Mouse (Mus musculus) forebrain, embryonic 15.5 days (tissue): ENCODE results near the gene E2f8. TPM values are rescaled to one million over a fixed set of nuclear protein-coding genes. Genes with fewer than 3 reads are reported as not detected.

Source experiments
- ATAC-seq: fragments of 200-750 bp; cut with Nextera tagmentation; replicated peaks from 2 replicates; pipeline ENCODE4 v1.8.0; 2017; ENCODE audit warnings: mild to moderate bottlenecking, moderate TSS enrichment, moderate library complexity
- H3K27ac ChIP-seq: fragments of 300-500 bp; sonication (generic); replicated peaks from 2 replicates; pipeline ENCODE4 v1.5.1; 2015; ENCODE audit warnings: mild to moderate bottlenecking, inconsistent platforms
- H3K27me3 ChIP-seq: fragments of 300-500 bp; sonication (generic); 2 replicates; pipeline ENCODE4 v1.6.1; 2015; ENCODE audit warnings: inconsistent platforms
- H3K36me3 ChIP-seq: fragments of 300-500 bp; sonication (generic); 2 replicates; pipeline ENCODE4 v1.6.1; 2015; ENCODE audit warnings: mild to moderate bottlenecking, inconsistent platforms
- H3K4me1 ChIP-seq: fragments of 300-500 bp; sonication (generic); 2 replicates; pipeline ENCODE4 v1.6.1; 2015; ENCODE audit warnings: inconsistent platforms
- H3K4me2 ChIP-seq: fragments of 300-500 bp; sonication (generic); replicated peaks from 2 replicates; pipeline ENCODE4 v1.6.1; 2015; ENCODE audit warnings: mild to moderate bottlenecking, inconsistent platforms
- H3K4me3 ChIP-seq: fragments of 300-500 bp; sonication (generic); 2 replicates; pipeline ENCODE4 v1.5.1; 2015; ENCODE audit warnings: mild to moderate bottlenecking, inconsistent platforms
- H3K9ac ChIP-seq: fragments of 300-500 bp; sonication (generic); replicated peaks from 2 replicates; pipeline ENCODE4 v1.6.1; 2015; ENCODE audit warnings: mild to moderate bottlenecking, inconsistent platforms
- H3K9me3 ChIP-seq: fragments of 300-500 bp; sonication (generic); 2 replicates; pipeline ENCODE4 v1.6.1; 2016; ENCODE audit warnings: inconsistent platforms
- WGBS: fragments of 180-500 bp; shearing (Covaris S2); methylation state at CpG from one replicate; pipeline ENCODE4 v1.1.7; 2015; ENCODE audit warnings: mixed read lengths; 5-methylcytosine and 5-hydroxymethylcytosine counted together
- polyA plus RNA-seq: library from polyadenylated mRNA; unstranded; fragments of >200 nt; fragmentation: Nextera tagmentation; extraction: Ambion mirVana; gene quantifications from 2 replicates; pipeline ENCODE4 v1.2.1, GENCODE M21; 2015

Gene E2f8
- polyA plus RNA-seq, 1 experiment from 2014 or later: 6.3 TPM

GRCm38 (mm10) chr7:48908521-48909341 lies 27.3 kb upstream of the E2f8 start, which contains the start of gene Nav2:
TSS of gene Nav2 (plus strand) at chr7:48908716.
- peaks cover 4% of the 10 kb centered on the region; the same call in 1 of the 2 replicates for H3K27me3 ChIP-seq
- no peak for ATAC-seq
- no peak within 1 kb of the TSS for H3K4me3 ChIP-seq
- peak within 1 kb of the TSS; percentile 38; the same call in 1 of the 2 replicates for H3K27ac ChIP-seq
- H3K4me2 ChIP-seq: no peak within 1 kb of the TSS
- H3K36me3 ChIP-seq: no peaks in the 10 kb centered on the region
- no peak within 1 kb of the TSS for H3K9ac ChIP-seq
- H3K9me3 ChIP-seq: no peaks in the 10 kb centered on the region
- whole genome bisulfite sequencing: 74% methylated on average over 8 of the region's 8 CpGs
- H3K4me1 ChIP-seq: peaks cover 20% of the 10 kb centered on the region

- ATAC-seq: no peak
- H3K4me3 ChIP-seq: no peak overlapping the region
- WGBS: 3% methylated on average over 2 of the region's 2 CpGs
- H3K9ac ChIP-seq: no peak overlapping the region
- no peak overlapping the region for H3K27ac ChIP-seq
- no peaks in the 10 kb centered on the region for H3K9me3 ChIP-seq
- no peak overlapping the region for H3K4me2 ChIP-seq
- H3K4me1 ChIP-seq: peaks cover 14% of the 10 kb centered on the region
- peaks cover 10% of the 10 kb centered on the region; the same call in 1 of the 2 replicates for H3K27me3 ChIP-seq
- no peaks in the 10 kb centered on the region for H3K36me3 ChIP-seq
These were observed 21.1 kb upstream of the E2f8 start for GRCm38 (mm10) chr7:48902454-48902853.

- Histone ChIP-seq H3K9me3 (no peaks in the 10 kb centered on the region), H3K4me2 (no peak overlapping the region), H3K4me3 (no peak overlapping the region), H3K4me1 (peaks cover 20% of the 10 kb centered on the region), H3K36me3 (no peaks in the 10 kb centered on the region), H3K27me3 (peaks cover 11% of the 10 kb centered on the region; the same call in 1 of the 2 replicates), H3K9ac (no peak overlapping the region), H3K27ac (no peak overlapping the region)
- ATAC-seq: no peak
- 81% methylated on average over 8 of the region's 8 CpGs for WGBS
These were observed 19.2 kb upstream of the E2f8 start for GRCm38 (mm10) chr7:48900408-48901167.

- H3K4me2 ChIP-seq: no peak overlapping the region
- no peak overlapping the region for H3K27ac ChIP-seq
- no peaks in the 10 kb centered on the region for H3K9me3 ChIP-seq
- peaks cover 30% of the 10 kb centered on the region for H3K4me1 ChIP-seq
- no peak overlapping the region for H3K9ac ChIP-seq
- 70% methylated on average over 9 of the region's 9 CpGs for WGBS
- peaks cover 20% of the 10 kb centered on the region; the same call in 1 of the 2 replicates for H3K27me3 ChIP-seq
- no peak for ATAC-seq
- H3K36me3 ChIP-seq: no peaks in the 10 kb centered on the region
- no peak overlapping the region for H3K4me3 ChIP-seq
These were observed 17.0 kb upstream of the E2f8 start for GRCm38 (mm10) chr7:48898416-48898815.

GRCm38 (mm10) chr7:48897539-48898163 lies 16.3 kb upstream of the E2f8 start:
- Histone ChIP-seq H3K27me3 (peaks cover 20% of the 10 kb centered on the region; the same call in 1 of the 2 replicates), H3K36me3 (no peaks in the 10 kb centered on the region), H3K4me3 (no peak overlapping the region), H3K9ac (no peak overlapping the region), H3K27ac (no peak overlapping the region), H3K4me2 (0 out of 2 replicates have a peak overlapping the region, but pooled peaks have one; percentile 2), H3K4me1 (peaks cover 28% of the 10 kb centered on the region), H3K9me3 (no peaks in the 10 kb centered on the region)
- 11% methylated on average over 24 of the region's 24 CpGs for WGBS
- no peak for ATAC-seq

- peaks cover 26% of the 10 kb centered on the region for H3K4me1 ChIP-seq
- WGBS: 91% methylated on average over 4 of the region's 4 CpGs
- no peak overlapping the region for H3K9ac ChIP-seq
- H3K9me3 ChIP-seq: no peaks in the 10 kb centered on the region
- H3K36me3 ChIP-seq: no peaks in the 10 kb centered on the region
- H3K27me3 ChIP-seq: peaks cover 20% of the 10 kb centered on the region; the same call in 1 of the 2 replicates
- H3K4me3 ChIP-seq: no peak overlapping the region
- no peak overlapping the region for H3K27ac ChIP-seq
- H3K4me2 ChIP-seq: no peak overlapping the region
- ATAC-seq: no peak
These were observed 14.7 kb upstream of the E2f8 start for GRCm38 (mm10) chr7:48896051-48896450.

- no peak overlapping the region for H3K4me2 ChIP-seq
- no peak for ATAC-seq
- H3K9me3 ChIP-seq: no peaks in the 10 kb centered on the region
- WGBS: 78% methylated on average over 4 of the region's 4 CpGs
- H3K9ac ChIP-seq: no peak overlapping the region
- H3K4me1 ChIP-seq: peaks cover 32% of the 10 kb centered on the region
- H3K27me3 ChIP-seq: peaks cover 18% of the 10 kb centered on the region; the same call in 1 of the 2 replicates
- no peaks in the 10 kb centered on the region for H3K36me3 ChIP-seq
- H3K4me3 ChIP-seq: no peak overlapping the region
- H3K27ac ChIP-seq: no peak overlapping the region
These were observed 14.1 kb upstream of the E2f8 start for GRCm38 (mm10) chr7:48895475-48895874.

- ATAC-seq: no peak
- H3K4me3 ChIP-seq: no peak overlapping the region
- WGBS: 83% methylated on average over 6 of the region's 6 CpGs
- no peak overlapping the region for H3K27ac ChIP-seq
- no peaks in the 10 kb centered on the region for H3K9me3 ChIP-seq
- no peak overlapping the region for H3K4me2 ChIP-seq
- H3K27me3 ChIP-seq: peaks cover 15% of the 10 kb centered on the region; the same call in 1 of the 2 replicates
- H3K36me3 ChIP-seq: no peaks in the 10 kb centered on the region
- H3K4me1 ChIP-seq: peaks cover 34% of the 10 kb centered on the region
- H3K9ac ChIP-seq: no peak overlapping the region
These were observed 13.4 kb upstream of the E2f8 start for GRCm38 (mm10) chr7:48894763-48895162.

- Histone ChIP-seq H3K36me3 (no peaks in the 10 kb centered on the region), H3K4me2 (no peak overlapping the region), H3K9ac (no peak overlapping the region), H3K9me3 (no peaks in the 10 kb centered on the region), H3K27me3 (peaks cover 15% of the 10 kb centered on the region; the same call in 1 of the 2 replicates), H3K27ac (no peak overlapping the region), H3K4me1 (peaks cover 34% of the 10 kb centered on the region), H3K4me3 (no peak overlapping the region)
- under 1% methylated on average over 6 of the region's 6 CpGs for WGBS
- ATAC-seq: no peak
These were observed 12.8 kb upstream of the E2f8 start for GRCm38 (mm10) chr7:48894152-48894551.

- no peak for ATAC-seq
- Histone ChIP-seq H3K9me3 (no peaks in the 10 kb centered on the region), H3K4me1 (peaks cover 33% of the 10 kb centered on the region), H3K36me3 (no peaks in the 10 kb centered on the region), H3K4me3 (no peak overlapping the region), H3K9ac (no peak overlapping the region), H3K4me2 (no peak overlapping the region), H3K27ac (no peak overlapping the region), H3K27me3 (0 out of 2 replicates have a peak, but pooled peaks cover 10% of the 10 kb centered on the region)
- WGBS: 84% methylated on average over 7 of the region's 7 CpGs
These were observed 11.7 kb upstream of the E2f8 start for GRCm38 (mm10) chr7:48893093-48893492.

- WGBS: 22% methylated on average over 5 of the region's 5 CpGs
- Histone ChIP-seq H3K36me3 (no peaks in the 10 kb centered on the region), H3K9ac (no peak overlapping the region), H3K4me1 (peaks cover 21% of the 10 kb centered on the region), H3K27ac (no peak overlapping the region), H3K27me3 (0 out of 2 replicates have a peak, but pooled peaks cover 10% of the 10 kb centered on the region), H3K4me2 (no peak overlapping the region), H3K4me3 (no peak overlapping the region), H3K9me3 (no peaks in the 10 kb centered on the region)
- no peak; the same call in 1 of the 2 replicates for ATAC-seq
These were observed 9.6 kb upstream of the E2f8 start for GRCm38 (mm10) chr7:48891029-48891428.
